Comparison of ENCODE assay signal across 13 mouse cellular contexts in the genomic region with DNA sequence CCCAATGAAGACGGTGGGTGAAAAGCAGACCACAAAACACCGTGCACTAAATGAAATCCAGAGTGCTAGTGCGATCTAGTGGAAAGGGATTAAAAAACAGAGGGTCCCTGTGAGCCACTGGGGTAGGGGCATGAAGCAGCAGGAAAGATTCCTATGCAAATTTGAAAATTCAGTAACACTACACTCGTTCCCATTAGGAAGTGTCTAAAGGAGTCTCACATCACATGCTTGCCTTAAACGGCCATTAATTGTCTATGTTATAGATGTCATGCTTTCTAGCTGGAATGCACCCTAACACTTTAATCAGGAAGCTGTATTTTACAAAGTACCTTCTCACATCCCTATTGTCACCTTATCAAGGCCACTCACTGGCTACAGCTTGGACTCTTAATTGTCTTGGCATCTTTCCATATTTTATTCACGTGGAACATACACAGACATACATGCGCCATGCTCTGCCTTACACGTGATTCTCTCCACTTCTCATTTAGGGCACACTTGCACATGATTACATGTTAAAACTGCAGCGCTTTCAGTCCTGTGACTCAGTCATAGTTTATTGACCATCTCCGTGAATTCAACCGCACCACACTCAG. TPM values are rescaled to one million over a fixed set of nuclear protein-coding genes. Genes with fewer than 3 reads are reported as not detected.
DNase-seq lines count a peak whose midpoint lies in the region; ATAC-seq and TF ChIP-seq lines count a peak whose summit lies in the region.
"Had no signal": no experiment of that assay in that cellular context is flagged by ENCODE, and none has a peak within 500 bp of the region (broad histone marks: within the 10 kb centered on the region; RNA-seq: fewer than 3 reads in every experiment).

No protein-coding gene starts in this region.

- no peak overlapping the region for H3K9ac ChIP-seq in embryonic facial prominence, embryonic 11.5 days (replicated peaks; ENCODE audit: low read length)
- no peak overlapping the region for H3K9ac ChIP-seq in hindbrain, embryonic 13.5 days
- H3K9ac ChIP-seq in midbrain, embryonic 14.5 days (replicated peaks; ENCODE audit: low read length), result no peak overlapping the region
- H3K9ac ChIP-seq: embryonic facial prominence, embryonic 15.5 days had no signal

- TF ChIP-seq CTCF in brain, embryonic 14.5 days (IDR thresholded peaks at IDR 0.05; ENCODE audit: borderline replicate concordance, extremely low read depth, insufficient read depth, insufficient read length), result no peak

- WGBS in embryonic facial prominence, embryonic 11.5 days, result 35% methylated on average over 11 of the region's 11 CpGs
- 24% methylated on average over 11 of the region's 11 CpGs for WGBS in hindbrain, embryonic 13.5 days
- 21% methylated on average over 11 of the region's 11 CpGs for WGBS in midbrain, embryonic 14.5 days

- no peak overlapping the region for H3K4me2 ChIP-seq in embryonic facial prominence, embryonic 11.5 days (ENCODE audit: low read depth, low read length)
- H3K4me2 ChIP-seq in hindbrain, embryonic 13.5 days, result peak overlapping the region; percentile 20; the same call in 1 of the 2 replicates
- H3K4me2 ChIP-seq in midbrain, embryonic 14.5 days (ENCODE audit: low read length), result peak overlapping the region; percentile 27; the same call in 1 of the 2 replicates
- H3K4me2 ChIP-seq: embryonic facial prominence, embryonic 15.5 days had no signal

- no peak for ATAC-seq in embryonic facial prominence, embryonic 11.5 days (replicated peaks; ENCODE audit: insufficient number of reproducible peaks, low FRiP score, low TSS enrichment, low read depth)
- 0 out of 2 replicates have a peak, but pooled peaks have one; percentile 37 for ATAC-seq in hindbrain, embryonic 13.5 days (ENCODE audit: low FRiP score)
- ATAC-seq in midbrain, embryonic 14.5 days (ENCODE audit: low FRiP score, low TSS enrichment), result no peak
- ATAC-seq in erythroblast, adult 5-6 weeks (replicated peaks; ENCODE audit: low FRiP score, poor library complexity, severe bottlenecking), result no peak
- ATAC-seq: lung, postnatal 0 days had no signal

- H3K27me3 ChIP-seq in embryonic facial prominence, embryonic 11.5 days (ENCODE audit: control insufficient read depth, insufficient read depth, low read length), result no peaks in the 10 kb centered on the region
- no peaks in the 10 kb centered on the region for H3K27me3 ChIP-seq in hindbrain, embryonic 13.5 days
- no peaks in the 10 kb centered on the region for H3K27me3 ChIP-seq in midbrain, embryonic 14.5 days (ENCODE audit: control insufficient read depth, insufficient read depth, low read length)
- H3K27me3 ChIP-seq: embryonic facial prominence, embryonic 15.5 days had no signal

- no peaks in the 10 kb centered on the region for H3K4me1 ChIP-seq in embryonic facial prominence, embryonic 11.5 days (ENCODE audit: control insufficient read depth, insufficient read depth, low read length)
- H3K4me1 ChIP-seq in hindbrain, embryonic 13.5 days (replicated peaks), result peaks cover 56% of the 10 kb centered on the region
- peaks cover 38% of the 10 kb centered on the region for H3K4me1 ChIP-seq in midbrain, embryonic 14.5 days (ENCODE audit: control insufficient read depth, insufficient read depth, low read length)

- H3K9me3 ChIP-seq in embryonic facial prominence, embryonic 11.5 days (replicated peaks; ENCODE audit: control insufficient read depth, low read length), result no peaks in the 10 kb centered on the region
- no peaks in the 10 kb centered on the region for H3K9me3 ChIP-seq in hindbrain, embryonic 13.5 days
- H3K9me3 ChIP-seq in midbrain, embryonic 14.5 days (ENCODE audit: control insufficient read depth, low read length), result no peaks in the 10 kb centered on the region
- H3K9me3 ChIP-seq: embryonic facial prominence, embryonic 15.5 days had no signal

- H3K4me3 ChIP-seq in embryonic facial prominence, embryonic 11.5 days (ENCODE audit: low read depth, low read length), result no peak overlapping the region
- H3K4me3 ChIP-seq in hindbrain, embryonic 13.5 days, result no peak overlapping the region
- no peak overlapping the region for H3K4me3 ChIP-seq in midbrain, embryonic 14.5 days (replicated peaks; ENCODE audit: low read depth, low read length)
- H3K4me3 ChIP-seq: embryonic facial prominence, embryonic 15.5 days had no signal

- H3K36me3 ChIP-seq in embryonic facial prominence, embryonic 11.5 days (replicated peaks; ENCODE audit: control insufficient read depth, insufficient read depth, low read depth, low read length), result no peaks in the 10 kb centered on the region
- H3K36me3 ChIP-seq in hindbrain, embryonic 13.5 days, result no peaks in the 10 kb centered on the region
- no peaks in the 10 kb centered on the region for H3K36me3 ChIP-seq in midbrain, embryonic 14.5 days (ENCODE audit: control insufficient read depth, insufficient read depth, low read length)
- H3K36me3 ChIP-seq: embryonic facial prominence, embryonic 15.5 days had no signal

- DNase-seq in brain, embryonic 14.5 days (ENCODE audit: low read depth), result peak; percentile 63
- peak; percentile 32 for DNase-seq in embryonic facial prominence, embryonic 11.5 days (ENCODE audit: low spot score)
- no peak for DNase-seq in midbrain, embryonic 14.5 days
- no peak for DNase-seq in thymus, postnatal 14 days
- DNase-seq in gastrocnemius, postnatal 14 days, result no peak
- DNase-seq: cerebellum, adult 2 months; kidney, postnatal 25 days; liver; spleen, adult 18-20 months had no signal

- TF ChIP-seq POLR2A in brain, embryonic 14.5 days (IDR thresholded peaks at IDR 0.05; ENCODE audit: borderline replicate concordance, extremely low read depth, insufficient read depth, insufficient read length, poor library complexity, severe bottlenecking), result no peak

- no peak overlapping the region for H3K27ac ChIP-seq in embryonic facial prominence, embryonic 11.5 days (replicated peaks; ENCODE audit: low read depth, low read length)
- no peak overlapping the region for H3K27ac ChIP-seq in hindbrain, embryonic 13.5 days
- H3K27ac ChIP-seq in midbrain, embryonic 14.5 days (replicated peaks; ENCODE audit: low read depth, low read length), result no peak overlapping the region
- H3K27ac ChIP-seq: embryonic facial prominence, embryonic 15.5 days had no signal

- intact Hi-C loops in gastrocnemius, postnatal 14 days (cut with DNase I; ENCODE audit: low total_unique reads), result no loop called here

RNA-seq across cellular contexts. Expression of a gene that starts 8.9 kb away (rescaled TPM):
- polyA plus RNA-seq in brain, embryonic 14.5 days (2012; rRNA removed), result 39.6 and 43.4 TPM in 2 replicates
- 51.1 and 58.8 TPM in 2 replicates for polyA plus RNA-seq in embryonic facial prominence, embryonic 11.5 days (2014; fragmentation: Nextera tagmentation; extraction: Ambion mirVana)
- 64.4 and 64.6 TPM in 2 replicates for polyA plus RNA-seq in hindbrain, embryonic 13.5 days (2015; fragmentation: Nextera tagmentation; extraction: Ambion mirVana)
- 47.3 and 51.0 TPM in 2 replicates for polyA plus RNA-seq in midbrain, embryonic 14.5 days (2014; fragmentation: Nextera tagmentation; extraction: Ambion mirVana)
- total RNA-seq in erythroblast, adult 5-6 weeks (2015; ENCODE audit: low replicate concordance), result not detected in 2 replicates
- total RNA-seq in erythroblast, adult 5-6 weeks (2017; ENCODE audit: low replicate concordance), result 0.42 and 2.0 TPM in 2 replicates
- total RNA-seq in gastrocnemius, postnatal 14 days (2021), result 10 to 100 TPM; 22.3 to 26.4 TPM

RNA-seq across cellular contexts. Expression of a gene that starts 9.0 kb away (rescaled TPM):
- 71.4 and 111 TPM in 2 replicates for polyA plus RNA-seq in brain, embryonic 14.5 days (2012; rRNA removed)
- 25.2 and 25.3 TPM in 2 replicates for polyA plus RNA-seq in embryonic facial prominence, embryonic 11.5 days (2014; fragmentation: Nextera tagmentation; extraction: Ambion mirVana)
- polyA plus RNA-seq in hindbrain, embryonic 13.5 days (2015; fragmentation: Nextera tagmentation; extraction: Ambion mirVana), result 7.3 and 9.0 TPM in 2 replicates
- 9.0 and 13.8 TPM in 2 replicates for polyA plus RNA-seq in midbrain, embryonic 14.5 days (2014; fragmentation: Nextera tagmentation; extraction: Ambion mirVana)
- 0.19 and 0.42 TPM in 2 replicates for total RNA-seq in erythroblast, adult 5-6 weeks (2015; ENCODE audit: low replicate concordance)
- not detected in 2 replicates for total RNA-seq in erythroblast, adult 5-6 weeks (2017; ENCODE audit: low replicate concordance)
- 10 to 100 TPM in 1 of 2 experiments, 1 to 10 TPM in 1; 8.6 to 12.3 TPM for total RNA-seq in gastrocnemius, postnatal 14 days (2021)

Comparison
In these comparisons a context has a peak if more than half of its experiments do, and no peak if none do; other contexts are left out.
1. DNase-seq: peak in brain, embryonic 14.5 days (single experiment) and embryonic facial prominence, embryonic 11.5 days (single experiment); none in midbrain, embryonic 14.5 days (single experiment), thymus, postnatal 14 days (single experiment) and gastrocnemius, postnatal 14 days (single experiment).